Mouse (Mus musculus) right cerebral cortex, adult 18-20 months (tissue): ENCODE data around the gene Cyp3a44.
"Not testable (repeated sequence)": the region's sequence is repeated elsewhere in the genome, so short reads cannot be mapped to it uniquely, and the experiment has no call there.

Source experiments
- DNase-seq: peaks from one replicate; pipeline ENCODE4 v3.0.0; 2022; ENCODE audit warnings: mixed read lengths

Gene Cyp3a44

DNA sequence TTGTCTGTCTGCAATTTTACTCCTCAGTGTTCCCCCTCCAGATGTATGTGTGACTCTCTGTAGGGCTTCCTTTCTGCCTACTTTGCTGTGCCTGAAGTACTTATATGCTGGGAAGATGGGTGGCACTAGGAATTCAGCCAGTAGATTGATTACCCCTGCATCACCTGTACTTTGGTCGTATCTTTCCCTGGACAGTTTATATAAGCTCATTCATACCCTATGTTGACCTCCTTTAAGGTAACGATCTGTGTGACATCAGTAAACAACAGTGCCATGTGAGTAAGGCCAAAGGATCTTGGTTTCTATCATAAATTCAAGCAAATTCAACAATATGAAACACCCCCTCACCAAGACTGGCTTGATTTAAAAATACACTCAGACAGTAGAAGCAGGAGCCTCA, at the start of gene Cyp3a44:
Gene Cyp3a44, minus strand, starts transcription at position 79 of the 400 bp plus-strand sequence.
- DNase-seq, result not testable (repeated sequence)

GRCm38 (mm10) chr5:145800229-145800628, 5.4 kb downstream of the Cyp3a44 start:
- not testable (repeated sequence) for DNase-seq

DNA sequence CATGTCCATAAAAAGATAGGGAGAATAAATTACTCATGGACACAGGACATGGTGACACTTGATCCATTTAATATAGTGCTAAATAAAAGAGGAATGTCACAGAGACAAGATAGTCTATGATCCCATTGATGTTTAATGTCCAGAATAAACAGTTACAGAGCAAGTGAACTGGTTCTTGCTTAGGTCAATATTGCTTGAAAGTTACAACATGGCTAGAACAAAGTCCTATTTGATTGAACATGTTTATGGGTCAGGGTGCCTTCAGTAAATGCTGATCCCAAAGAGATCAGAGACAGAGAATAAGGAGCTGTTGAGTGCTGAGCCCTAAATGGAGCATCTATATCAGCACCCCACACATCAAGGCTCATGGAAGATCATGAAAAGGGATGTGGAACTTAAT, 12.4 kb downstream of the Cyp3a44 start:
- DNase-seq, result not testable (repeated sequence)

DNA sequence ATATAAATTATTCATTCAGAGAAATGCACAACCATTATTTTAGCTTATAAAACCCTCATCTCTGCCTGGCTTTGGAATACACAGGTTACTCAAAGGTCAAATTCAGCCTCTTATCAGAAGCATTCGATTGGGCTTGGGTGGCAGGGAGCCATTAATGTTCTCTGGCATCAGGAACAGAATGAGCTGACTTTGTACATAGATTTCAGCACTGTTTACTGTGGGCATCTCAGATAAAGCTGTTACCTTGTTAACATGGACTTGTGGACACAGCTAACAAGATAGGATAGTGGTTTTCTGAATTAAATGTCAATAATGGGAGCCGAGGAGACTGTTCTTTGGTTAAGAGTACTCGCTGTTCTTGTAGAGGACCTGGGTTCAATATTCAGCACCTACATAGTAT, 68.2 kb downstream of the Cyp3a44 start:
- DNase-seq, result not testable (repeated sequence)
